16 mouse cellular contexts compared by ENCODE assay signal in genomic region chr2:134724071-134724470, GRCm38 (mm10).
DNase-seq lines count a peak whose midpoint lies in the region; ATAC-seq and TF ChIP-seq lines count a peak whose summit lies in the region.
"Had no signal": no experiment of that assay in that cellular context is flagged by ENCODE, and none has a peak within 500 bp of the region (broad histone marks: within the 10 kb centered on the region; RNA-seq: fewer than 3 reads in every experiment).

No protein-coding gene starts in this region.

- no peak overlapping the region for H3K27ac ChIP-seq in lung, postnatal 0 days (ENCODE audit: low read length)
- no peak overlapping the region for H3K27ac ChIP-seq in neural tube, embryonic 15.5 days (replicated peaks)
- H3K27ac ChIP-seq: embryonic facial prominence, embryonic 13.5 days; forebrain, embryonic 10.5 days; kidney, postnatal 0 days; midbrain, embryonic 12.5 days had no signal

- peak; percentile 64 for ATAC-seq in granulocyte monocyte progenitor cell, adult 5-6 weeks (replicated peaks; ENCODE audit: poor library complexity, severe bottlenecking)
- peak; percentile 62; the same call in 1 of the 2 replicates for ATAC-seq in lung, postnatal 0 days
- no peak for ATAC-seq in neural tube, embryonic 15.5 days (ENCODE audit: low FRiP score)
- ATAC-seq: inflammation-experienced regulatory T-cells, adult 6 months had no signal

- H3K9ac ChIP-seq in lung, postnatal 0 days (replicated peaks; ENCODE audit: low read depth), result no peak overlapping the region
- no peak overlapping the region for H3K9ac ChIP-seq in neural tube, embryonic 15.5 days (replicated peaks)
- H3K9ac ChIP-seq: embryonic facial prominence, embryonic 13.5 days; midbrain, embryonic 12.5 days had no signal

- H3K27me3 ChIP-seq in lung, postnatal 0 days (replicated peaks; ENCODE audit: insufficient read depth, low read length), result no peaks in the 10 kb centered on the region
- no peaks in the 10 kb centered on the region for H3K27me3 ChIP-seq in neural tube, embryonic 15.5 days (replicated peaks)
- H3K27me3 ChIP-seq: embryonic facial prominence, embryonic 13.5 days; midbrain, embryonic 12.5 days had no signal

- no peak for TF ChIP-seq CTCF in lung, postnatal 0 days (IDR thresholded peaks at IDR 0.05)

- no peak overlapping the region for H3K4me2 ChIP-seq in lung, postnatal 0 days (replicated peaks; ENCODE audit: low read depth, low read length)
- H3K4me2 ChIP-seq in neural tube, embryonic 15.5 days, result no peak overlapping the region
- H3K4me2 ChIP-seq: embryonic facial prominence, embryonic 13.5 days; midbrain, embryonic 12.5 days had no signal

- peak; percentile 16 for DNase-seq in layer of hippocampus, adult 11-12 months (ENCODE audit: low spot score)
- DNase-seq in layer of hippocampus, postnatal 25 days (ENCODE audit: extremely low spot score in 1 of 2, low spot score in 1 of 2), result no peak
- peak; percentile 17 for DNase-seq in adrenal gland, postnatal 14 days
- peak; percentile 42 for DNase-seq in lung, postnatal 0 days (ENCODE audit: low spot score)
- DNase-seq in B cell, adult 2 months, result no peak
- DNase-seq in right cerebral cortex, adult 18-20 months, result no peak
- DNase-seq: gastrocnemius, postnatal 14 days; right cerebral cortex, postnatal 25 days; thymus, postnatal 4 days had no signal

- H3K4me3 ChIP-seq in lung, postnatal 0 days (ENCODE audit: low read depth, low read length), result no peak overlapping the region
- H3K4me3 ChIP-seq in neural tube, embryonic 15.5 days (replicated peaks), result no peak overlapping the region
- H3K4me3 ChIP-seq: embryonic facial prominence, embryonic 13.5 days; forebrain, embryonic 10.5 days; midbrain, embryonic 12.5 days had no signal

- H3K9me3 ChIP-seq in lung, postnatal 0 days (ENCODE audit: low read length), result no peaks in the 10 kb centered on the region
- no peaks in the 10 kb centered on the region for H3K9me3 ChIP-seq in neural tube, embryonic 15.5 days (replicated peaks)
- H3K9me3 ChIP-seq: embryonic facial prominence, embryonic 13.5 days; forebrain, embryonic 10.5 days; midbrain, embryonic 12.5 days had no signal

- 54% methylated on average over 10 of the region's 10 CpGs for WGBS in lung, postnatal 0 days
- 80% methylated on average over 10 of the region's 10 CpGs for WGBS in neural tube, embryonic 15.5 days

- H3K36me3 ChIP-seq in lung, postnatal 0 days (ENCODE audit: insufficient read depth, low read length), result no peaks in the 10 kb centered on the region
- no peaks in the 10 kb centered on the region for H3K36me3 ChIP-seq in neural tube, embryonic 15.5 days
- H3K36me3 ChIP-seq: embryonic facial prominence, embryonic 13.5 days; forebrain, embryonic 10.5 days; midbrain, embryonic 12.5 days had no signal

- no peaks in the 10 kb centered on the region for H3K4me1 ChIP-seq in lung, postnatal 0 days (ENCODE audit: insufficient read depth, low read depth, low read length)
- H3K4me1 ChIP-seq in neural tube, embryonic 15.5 days, result no peaks in the 10 kb centered on the region
- H3K4me1 ChIP-seq: embryonic facial prominence, embryonic 13.5 days; forebrain, embryonic 10.5 days; midbrain, embryonic 12.5 days had no signal

- TF ChIP-seq EP300 in lung, postnatal 0 days (IDR thresholded peaks at IDR 0.05), result peak; percentile 40; the same call in 1 of the 2 replicates

Comparison
In these comparisons a context has a peak if more than half of its experiments do, and no peak if none do; other contexts are left out.
1. DNase-seq: peak in layer of hippocampus, adult 11-12 months (single experiment), adrenal gland, postnatal 14 days (single experiment) and lung, postnatal 0 days (single experiment); none in layer of hippocampus, postnatal 25 days (0 of 2), B cell, adult 2 months (0 of 2) and right cerebral cortex, adult 18-20 months (single experiment).